Mouse (Mus musculus) thymus, postnatal 0 days (tissue): ENCODE results near the gene Timm8a2. TPM values are rescaled to one million over a fixed set of nuclear protein-coding genes. Genes with fewer than 3 reads are reported as not detected.
A peak's percentile ranks its signal among the peaks of the same experiment; 100 is the strongest.

ENCODE experiments used
- DNase-seq: peaks from one replicate; pipeline ENCODE4 v3.0.0-alpha.2; 2015; ENCODE audit warnings: low spot score
- polyA plus RNA-seq: library from polyadenylated mRNA; unstranded; fragments of >200 nt; fragmentation: Nextera tagmentation; extraction: Ambion mirVana; gene quantifications from 2 replicates; pipeline ENCODE4 v1.2.1, GENCODE M21; 2015

Timm8a2 gene
- polyA plus RNA-seq = 0.21 TPM in 1 of 2 replicates, not detected in the other

- no peak for DNase-seq
Observed at GRCm38 (mm10) chr14:122034451-122034850, at the start of gene Timm8a2. TSS of gene Timm8a2 (plus strand) at chr14:122034674.

- no peak for DNase-seq
Observed at GRCm38 (mm10) chr14:121985477-121985876, 49.0 kb upstream of the Timm8a2 start.

DNA sequence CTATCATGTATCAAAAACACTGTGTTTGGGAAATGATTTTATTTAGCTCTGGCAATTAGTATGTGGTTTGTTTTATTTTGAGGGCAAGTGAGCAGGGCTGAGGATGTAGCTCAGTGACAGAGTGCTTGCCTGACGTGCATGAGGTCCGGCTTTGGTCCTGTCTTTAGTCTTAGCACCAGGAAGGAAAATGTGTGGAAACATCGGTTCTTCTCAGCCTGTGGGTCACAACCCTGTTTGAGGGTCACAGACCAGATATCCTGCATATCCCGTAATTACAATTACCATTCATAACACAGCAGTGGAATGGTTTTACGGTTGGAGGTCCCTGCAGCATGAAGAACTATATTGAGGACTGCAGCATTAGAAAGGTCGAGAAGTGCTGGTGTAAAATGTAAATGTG lies 48.4 kb upstream of the Timm8a2 start:
- no peak for DNase-seq

GRCm38 (mm10) chr14:121987287-121987686 lies 47.2 kb upstream of the Timm8a2 start:
- DNase-seq = no peak

- no peak for DNase-seq
Observed at GRCm38 (mm10) chr14:121987691-121988090, 46.8 kb upstream of the Timm8a2 start.

DNA sequence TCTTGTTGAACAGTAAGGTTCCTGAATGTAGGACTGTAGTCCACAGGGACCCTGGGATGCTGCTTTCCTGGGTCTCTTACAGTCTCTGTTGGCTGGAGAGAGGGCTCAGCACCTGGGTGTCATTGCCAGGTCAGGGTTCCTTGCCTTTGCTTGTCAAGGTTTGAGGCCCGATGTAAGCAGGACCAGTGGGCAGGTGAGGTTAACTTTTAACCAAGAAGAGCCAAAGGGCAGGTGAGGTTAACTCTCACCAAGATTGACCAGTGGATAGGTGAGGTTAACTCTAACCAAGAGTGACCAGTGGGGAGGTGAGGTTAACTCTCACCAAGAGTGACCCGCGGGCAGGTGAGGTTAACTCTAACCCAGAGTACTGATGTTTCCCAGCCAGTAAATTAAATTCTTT lies 45.1 kb upstream of the Timm8a2 start:
- DNase-seq = no peak

GRCm38 (mm10) chr14:121989869-121990268 lies 44.6 kb upstream of the Timm8a2 start:
- no peak for DNase-seq

DNA sequence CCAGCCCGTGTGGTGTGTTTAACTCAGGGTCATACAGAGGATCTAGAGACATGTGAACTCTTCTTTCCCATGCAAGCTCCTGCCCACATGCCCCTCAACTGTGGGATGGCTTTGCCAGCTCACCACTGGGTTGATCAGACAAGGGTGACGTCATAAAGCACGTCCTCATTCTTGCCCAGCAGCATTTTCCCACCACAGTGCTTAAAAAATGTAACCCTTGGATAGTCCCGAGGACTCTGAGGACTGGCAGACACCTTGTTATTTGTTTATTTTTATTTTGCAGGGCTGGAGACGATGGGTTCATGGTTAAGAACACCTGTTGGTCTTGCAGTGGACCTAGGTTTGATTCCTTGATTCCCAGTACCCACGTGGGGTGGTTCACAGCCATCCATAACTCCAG lies 43.6 kb upstream of the Timm8a2 start:
- no peak for DNase-seq

DNA sequence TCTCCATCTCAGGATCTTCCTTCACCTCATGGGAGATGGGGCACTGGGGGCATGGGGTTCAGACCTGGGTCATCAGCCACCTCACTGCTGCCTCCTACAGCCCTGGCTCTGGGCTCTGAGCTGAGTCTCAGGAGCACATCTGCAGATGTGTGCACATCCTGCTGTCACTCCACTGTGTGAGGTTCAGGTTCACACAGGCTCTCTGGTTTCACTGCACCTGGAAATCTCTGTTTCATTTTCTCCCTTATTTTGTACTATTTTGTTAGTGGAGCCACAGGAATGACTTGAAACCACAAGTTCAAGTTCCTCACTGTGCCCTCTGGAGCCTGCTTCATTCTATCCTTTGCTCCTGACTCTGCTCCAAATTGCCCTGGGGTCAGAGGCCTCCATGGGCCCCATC lies 42.6 kb upstream of the Timm8a2 start:
- peak; percentile 70 for DNase-seq

DNA sequence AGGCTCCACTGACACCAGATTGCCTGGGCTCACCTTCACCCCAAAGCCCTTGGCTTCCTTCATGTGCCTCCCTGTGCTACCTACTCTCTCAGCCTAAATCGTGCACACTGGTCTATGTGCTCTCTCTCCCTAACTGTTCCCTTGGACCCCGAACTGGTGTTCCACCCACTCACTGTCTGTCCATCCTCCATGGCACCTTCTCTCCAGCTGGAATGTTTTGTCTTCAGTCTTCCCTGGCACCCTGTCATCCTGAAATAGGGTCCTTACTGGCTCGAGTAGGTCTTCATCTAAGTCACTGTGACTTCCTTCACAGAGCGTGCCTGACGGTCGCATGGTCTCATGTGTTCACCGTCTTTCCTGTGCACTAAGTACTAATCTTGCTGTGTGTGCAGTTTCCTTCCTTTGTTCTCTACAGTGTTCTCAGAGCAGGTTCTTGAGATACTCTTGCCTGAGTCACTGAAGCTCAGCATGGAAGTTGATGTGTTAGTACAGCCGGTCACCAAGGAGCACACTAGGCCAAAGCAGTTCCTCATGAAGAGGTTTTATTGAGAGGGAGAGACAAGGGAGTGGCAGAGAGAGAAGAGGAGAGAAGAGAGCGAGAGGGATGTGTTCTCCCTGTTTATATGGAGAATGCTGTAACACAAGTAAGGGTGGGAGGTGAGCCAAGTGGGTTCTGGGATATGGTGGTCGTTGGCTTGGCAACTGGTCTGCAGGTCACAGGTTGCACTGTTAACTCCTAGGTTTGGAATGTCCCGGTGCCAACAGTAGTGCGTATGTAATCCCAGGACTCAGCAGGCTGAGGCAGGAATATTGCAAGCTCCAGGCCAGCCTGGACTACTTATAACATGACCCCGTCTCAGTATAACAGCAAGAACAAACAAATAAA lies 41.8 kb upstream of the Timm8a2 start:
- DNase-seq = peak; percentile 72

DNA sequence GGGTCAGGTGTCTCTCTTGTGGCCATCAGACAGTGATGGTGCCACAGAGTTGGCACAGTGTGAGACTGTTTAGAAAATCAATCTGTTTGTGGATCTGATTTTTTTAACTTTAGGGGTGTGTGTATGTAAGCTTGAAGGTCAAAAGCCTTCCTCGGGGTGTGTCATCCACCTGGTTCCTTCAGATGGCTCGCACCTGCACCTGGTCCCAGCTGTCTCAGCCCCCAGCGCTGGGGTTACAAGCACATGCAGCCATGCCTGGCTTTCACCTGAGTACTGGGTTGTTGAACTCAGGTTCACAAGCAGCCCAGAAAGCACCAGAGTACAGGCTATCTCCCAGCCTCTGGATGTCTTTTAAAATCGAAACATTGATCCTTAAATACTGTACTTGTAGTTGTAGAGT lies 40.9 kb upstream of the Timm8a2 start:
- peak; percentile 65 for DNase-seq

GRCm38 (mm10) chr14:121994171-121994700 lies 40.2 kb upstream of the Timm8a2 start:
- no peak for DNase-seq

DNA sequence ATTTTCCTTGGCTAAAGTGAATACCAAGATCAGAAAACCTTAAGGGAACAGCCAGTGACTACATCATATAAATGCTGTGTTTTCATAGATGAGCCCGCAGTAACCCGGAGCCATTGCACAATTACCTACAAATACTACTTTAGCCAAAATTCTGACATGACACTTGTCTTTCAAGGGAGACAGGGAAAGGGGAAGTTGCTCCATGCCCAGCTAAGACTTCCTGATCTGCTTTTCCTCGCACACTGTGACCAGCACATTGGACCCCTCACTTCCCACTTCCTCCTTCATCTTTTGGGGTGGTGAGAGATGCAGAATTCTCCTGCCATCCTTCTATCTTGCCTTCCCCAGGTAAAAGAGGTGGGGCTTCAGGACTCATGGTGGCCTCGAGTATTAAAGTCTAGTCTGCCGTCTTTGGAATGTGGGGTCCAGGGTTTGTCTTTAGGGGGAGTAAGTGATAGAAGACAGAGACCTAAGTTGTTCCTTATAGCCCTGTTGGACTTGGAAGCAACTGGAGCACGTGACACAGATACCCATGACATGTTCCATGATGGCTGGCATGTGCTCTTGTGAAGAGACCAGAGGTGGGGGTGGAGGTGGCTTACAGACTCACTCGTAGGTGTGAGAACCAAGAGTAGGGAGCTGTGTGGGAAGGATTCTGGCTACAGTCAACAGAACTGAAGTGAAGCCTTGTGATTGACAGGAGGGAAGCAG lies 39.5 kb upstream of the Timm8a2 start:
- DNase-seq = no peak

GRCm38 (mm10) chr14:121995557-121995870 lies 39.0 kb upstream of the Timm8a2 start:
- no peak for DNase-seq

GRCm38 (mm10) chr14:121996786-121997185 lies 37.7 kb upstream of the Timm8a2 start:
- no peak for DNase-seq

DNA sequence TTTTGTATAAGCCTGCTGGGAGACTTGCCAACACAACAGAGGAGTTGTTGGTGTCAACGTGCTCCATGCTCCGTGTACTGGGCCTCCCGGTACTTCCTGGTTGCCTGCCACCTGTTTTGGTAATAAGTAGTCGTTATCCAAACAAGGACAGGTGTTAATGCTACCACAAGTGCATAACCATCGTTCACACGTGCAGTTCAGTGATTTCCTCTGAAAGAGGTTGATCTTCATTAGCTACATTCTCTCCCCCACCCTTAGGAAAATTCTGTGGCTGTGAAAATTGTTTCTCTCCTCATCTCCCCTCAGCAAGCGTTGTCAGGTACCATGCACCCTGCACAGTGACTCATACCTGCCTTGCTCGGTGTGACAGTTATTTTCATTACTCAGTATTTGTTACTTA lies 35.0 kb upstream of the Timm8a2 start:
- peak; percentile 45 for DNase-seq

- peak; percentile 42 for DNase-seq
Observed at GRCm38 (mm10) chr14:122000346-122001105, 33.9 kb upstream of the Timm8a2 start.

DNA sequence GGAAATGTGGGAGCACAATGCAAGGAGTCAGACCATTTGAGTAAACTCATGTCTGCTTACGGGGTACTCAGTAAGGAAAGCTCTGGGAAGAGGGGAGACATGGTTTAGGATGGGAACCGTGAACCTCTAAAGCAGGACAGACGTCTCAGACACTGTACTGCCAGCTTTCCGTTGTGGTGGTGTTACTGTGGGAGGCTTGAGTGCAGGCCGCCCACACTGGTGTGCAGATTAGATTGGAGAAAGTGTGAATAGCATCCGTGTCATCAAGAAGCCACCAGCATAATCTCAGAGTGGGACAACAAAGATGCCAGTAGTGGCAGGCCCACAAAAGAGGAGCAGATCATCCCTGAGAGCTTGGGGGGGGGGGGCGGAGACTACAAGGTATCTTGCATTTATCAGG lies 32.2 kb upstream of the Timm8a2 start:
- DNase-seq = no peak

DNA sequence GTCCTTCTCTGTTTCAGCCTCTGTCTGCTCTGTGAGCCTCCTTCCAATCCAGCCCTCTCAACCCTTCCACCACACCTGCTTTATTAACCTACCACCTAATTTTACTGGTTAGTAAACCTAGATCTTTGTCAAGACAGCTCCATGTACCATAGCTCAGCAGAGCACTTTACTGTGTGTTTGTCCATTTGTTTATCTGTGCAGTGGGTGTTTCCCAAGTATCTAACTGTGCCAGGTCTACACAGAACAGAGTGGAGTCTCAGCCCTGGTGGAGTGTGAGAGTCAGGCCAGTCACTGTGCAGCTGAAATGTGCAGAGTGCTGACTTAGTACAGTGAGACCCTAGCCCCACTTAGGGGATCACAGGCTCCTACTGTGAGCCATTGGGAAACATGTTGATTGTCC lies 30.7 kb upstream of the Timm8a2 start:
- no peak for DNase-seq

DNA sequence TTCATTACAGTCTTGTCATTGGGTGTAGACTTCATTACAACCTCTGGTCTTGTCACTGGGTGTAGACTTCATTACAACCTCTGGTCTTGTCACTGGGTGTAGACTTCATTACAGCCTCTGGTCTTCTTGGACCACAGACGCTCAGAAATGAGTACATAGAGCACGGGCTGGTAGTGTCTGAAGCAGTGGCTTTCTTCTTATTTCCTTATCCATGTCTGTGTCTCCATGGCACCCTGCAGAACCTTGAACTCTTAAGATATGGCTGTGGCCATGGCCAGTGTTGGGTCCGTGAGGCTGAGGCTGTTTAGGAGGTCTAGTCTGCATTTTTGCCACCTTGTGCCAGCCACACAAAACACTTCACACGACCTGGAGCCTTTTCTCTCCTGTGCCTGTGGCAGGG lies 26.2 kb upstream of the Timm8a2 start:
- DNase-seq = no peak

- peak; percentile 89 for DNase-seq
Observed at GRCm38 (mm10) chr14:122009502-122009901, 25.0 kb upstream of the Timm8a2 start.

DNA sequence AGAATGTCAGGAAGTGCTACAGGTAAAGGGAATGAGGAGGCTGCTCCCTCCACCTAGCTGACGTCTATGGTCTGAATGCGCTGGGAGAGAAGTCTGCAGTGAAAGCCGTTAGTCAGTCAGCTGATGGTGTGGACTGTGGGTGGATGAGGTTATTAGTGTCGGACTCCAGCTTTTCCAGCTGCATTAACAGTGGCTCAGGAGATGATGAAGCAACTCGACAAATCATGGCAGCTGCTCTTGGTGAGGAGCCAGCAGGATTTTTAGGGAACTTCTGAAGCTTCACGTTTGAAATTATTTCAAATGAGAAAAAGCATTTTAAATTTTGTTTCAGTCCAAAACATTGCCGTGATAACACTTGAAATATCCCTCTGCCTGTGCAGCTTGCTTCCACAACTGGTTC lies 24.2 kb upstream of the Timm8a2 start:
- no peak for DNase-seq
